Mouse (Mus musculus): Measurements from ENCODE around the gene Csf3r. TPM values are rescaled to one million over a fixed set of nuclear protein-coding genes. Genes with fewer than 3 reads are reported as not detected.

Gene Csf3r
- total RNA-seq, 1 experiment, result 0.18 TPM

- Histone ChIP-seq H3K27ac (ENCODE audit: insufficient read depth, low read depth, low read length, poor library complexity, severe bottlenecking) (no peak overlapping the region), H3K9ac (ENCODE audit: insufficient read depth, low read depth, low read length, poor library complexity, severe bottlenecking) (no peak overlapping the region), H3K4me1 (ENCODE audit: control insufficient read depth in 2 of 2, insufficient read depth in 2 of 2, low read length in 2 of 2, poor library complexity in 1 of 2) (peaks cover 0 to 14% of the 10 kb centered on the region in 2 experiments; a peak in 2 of 4 replicates), H3K9me3 (ENCODE audit: control insufficient read depth, insufficient read depth, low read depth, low read length) (no peaks in the 10 kb centered on the region), H3K36me3 (ENCODE audit: control insufficient read depth, insufficient read depth, low read length, poor library complexity, severe bottlenecking) (no peaks in the 10 kb centered on the region), H3K4me3 (ENCODE audit: insufficient read depth in 1 of 2, low read depth in 1 of 2, low read length in 2 of 2, poor library complexity in 1 of 2, severe bottlenecking in 1 of 2) (no peak overlapping the region)
- DNase-seq (ENCODE audit: low read depth, low spot score), result no peak
- TF ChIP-seq HCFC1 (IDR thresholded peaks at IDR 0.05; ENCODE audit: borderline replicate concordance, insufficient read depth, low read length), result no peak
- TF ChIP-seq ZNF384 (IDR thresholded peaks at IDR 0.05; ENCODE audit: low read depth, low read length), result no peak
- no peak for TF ChIP-seq CHD2 (IDR thresholded peaks at IDR 0.05; ENCODE audit: low read depth, low read length)
- no peak for TF ChIP-seq ZC3H11A (IDR thresholded peaks at IDR 0.05; ENCODE audit: borderline replicate concordance, low read depth, low read length)
- TF ChIP-seq MAFK (IDR thresholded peaks at IDR 0.05; ENCODE audit: insufficient read depth, low read depth, low read length), result no peak
- in situ Hi-C loops (cut with MboI; ENCODE audit: low sequenced_read_pairs in 2 of 2, unreplicated experiment in 2 of 2), result no loop called here
Observed at GRCm38 (mm10) chr4:125989061-125989460, 35.3 kb upstream of the Csf3r start.

GRCm38 (mm10) chr4:125990143-125990542, 34.2 kb upstream of the Csf3r start:
- peaks cover 0 to 10% of the 10 kb centered on the region in 2 experiments; a peak in 2 of 4 replicates for H3K4me1 ChIP-seq (ENCODE audit: control insufficient read depth in 2 of 2, insufficient read depth in 2 of 2, low read length in 2 of 2, poor library complexity in 1 of 2)
- in situ Hi-C loops (cut with MboI; ENCODE audit: low sequenced_read_pairs in 2 of 2, unreplicated experiment in 2 of 2), result no loop called here
- H3K27ac ChIP-seq (ENCODE audit: insufficient read depth, low read depth, low read length, poor library complexity, severe bottlenecking), result no peak overlapping the region
- TF ChIP-seq MAFK (IDR thresholded peaks at IDR 0.05; ENCODE audit: insufficient read depth, low read depth, low read length), result no peak
- TF ChIP-seq CHD2 (IDR thresholded peaks at IDR 0.05; ENCODE audit: low read depth, low read length), result no peak
- TF ChIP-seq ZC3H11A (IDR thresholded peaks at IDR 0.05; ENCODE audit: borderline replicate concordance, low read depth, low read length), result peak; percentile 78; the same call in 1 of the 2 replicates
- no peak for TF ChIP-seq ZNF384 (IDR thresholded peaks at IDR 0.05; ENCODE audit: low read depth, low read length)
- TF ChIP-seq HCFC1 (IDR thresholded peaks at IDR 0.05; ENCODE audit: borderline replicate concordance, insufficient read depth, low read length), result no peak
- H3K9ac ChIP-seq (ENCODE audit: insufficient read depth, low read depth, low read length, poor library complexity, severe bottlenecking), result no peak overlapping the region
- peak; percentile 80 for DNase-seq (ENCODE audit: low read depth, low spot score)
- no peaks in the 10 kb centered on the region for H3K36me3 ChIP-seq (ENCODE audit: control insufficient read depth, insufficient read depth, low read length, poor library complexity, severe bottlenecking)
- H3K4me3 ChIP-seq (ENCODE audit: insufficient read depth in 1 of 2, low read depth in 1 of 2, low read length in 2 of 2, poor library complexity in 1 of 2, severe bottlenecking in 1 of 2), result no peak overlapping the region
- H3K9me3 ChIP-seq (ENCODE audit: control insufficient read depth, insufficient read depth, low read depth, low read length), result no peaks in the 10 kb centered on the region

- H3K36me3 ChIP-seq (ENCODE audit: control insufficient read depth, insufficient read depth, low read length, poor library complexity, severe bottlenecking), result no peaks in the 10 kb centered on the region
- no peak overlapping the region for H3K4me3 ChIP-seq (ENCODE audit: insufficient read depth in 1 of 2, low read depth in 1 of 2, low read length in 2 of 2, poor library complexity in 1 of 2, severe bottlenecking in 1 of 2)
- no peaks in the 10 kb centered on the region for H3K9me3 ChIP-seq (ENCODE audit: control insufficient read depth, insufficient read depth, low read depth, low read length)
- no peak overlapping the region; the same call in 1 of the 2 replicates for H3K27ac ChIP-seq (ENCODE audit: insufficient read depth, low read depth, low read length, poor library complexity, severe bottlenecking)
- in situ Hi-C loops (cut with MboI; ENCODE audit: low sequenced_read_pairs in 2 of 2, unreplicated experiment in 2 of 2), result no loop called here
- DNase-seq (ENCODE audit: low read depth, low spot score), result peak; percentile 59
- TF ChIP-seq MAFK (IDR thresholded peaks at IDR 0.05; ENCODE audit: insufficient read depth, low read depth, low read length) (0 out of 2 replicates have a peak, but pooled peaks have one; percentile 30), ZNF384 (IDR thresholded peaks at IDR 0.05; ENCODE audit: low read depth, low read length) (no peak)
- H3K4me1 ChIP-seq (ENCODE audit: control insufficient read depth in 2 of 2, insufficient read depth in 2 of 2, low read length in 2 of 2, poor library complexity in 1 of 2), result peaks cover 0 to 10% of the 10 kb centered on the region in 2 experiments; a peak in 2 of 4 replicates
- no peak overlapping the region for H3K9ac ChIP-seq (ENCODE audit: insufficient read depth, low read depth, low read length, poor library complexity, severe bottlenecking)
Observed at GRCm38 (mm10) chr4:125992206-125992605, 32.1 kb upstream of the Csf3r start.

- Histone ChIP-seq H3K27ac (ENCODE audit: insufficient read depth, low read depth, low read length, poor library complexity, severe bottlenecking) (peak overlapping the region; percentile 48), H3K4me3 (ENCODE audit: insufficient read depth in 1 of 2, low read depth in 1 of 2, low read length in 2 of 2, poor library complexity in 1 of 2, severe bottlenecking in 1 of 2) (no peak overlapping the region), H3K9ac (ENCODE audit: insufficient read depth, low read depth, low read length, poor library complexity, severe bottlenecking) (no peak overlapping the region), H3K9me3 (ENCODE audit: control insufficient read depth, insufficient read depth, low read depth, low read length) (no peaks in the 10 kb centered on the region), H3K36me3 (ENCODE audit: control insufficient read depth, insufficient read depth, low read length, poor library complexity, severe bottlenecking) (no peaks in the 10 kb centered on the region), H3K4me1 (ENCODE audit: control insufficient read depth in 2 of 2, insufficient read depth in 2 of 2, low read length in 2 of 2, poor library complexity in 1 of 2) (peaks cover 0 to 10% of the 10 kb centered on the region in 2 experiments; a peak in 2 of 4 replicates)
- no peak for TF ChIP-seq MAFK (IDR thresholded peaks at IDR 0.05; ENCODE audit: insufficient read depth, low read depth, low read length)
- TF ChIP-seq HCFC1 (IDR thresholded peaks at IDR 0.05; ENCODE audit: borderline replicate concordance, insufficient read depth, low read length), result no peak
- TF ChIP-seq CHD2 (IDR thresholded peaks at IDR 0.05; ENCODE audit: low read depth, low read length), result no peak
- no peak for TF ChIP-seq ZC3H11A (IDR thresholded peaks at IDR 0.05; ENCODE audit: borderline replicate concordance, low read depth, low read length)
- TF ChIP-seq ZNF384 (IDR thresholded peaks at IDR 0.05; ENCODE audit: low read depth, low read length), result no peak
- in situ Hi-C loops (cut with MboI; ENCODE audit: low sequenced_read_pairs in 2 of 2, unreplicated experiment in 2 of 2), result no loop called here
- DNase-seq (ENCODE audit: low read depth, low spot score), result no peak
Observed at GRCm38 (mm10) chr4:125992906-125993305, 31.4 kb upstream of the Csf3r start.

- TF ChIP-seq ZNF384 (IDR thresholded peaks at IDR 0.05; ENCODE audit: low read depth, low read length) (no peak), HCFC1 (IDR thresholded peaks at IDR 0.05; ENCODE audit: borderline replicate concordance, insufficient read depth, low read length) (no peak), CHD2 (IDR thresholded peaks at IDR 0.05; ENCODE audit: low read depth, low read length) (no peak), ZC3H11A (IDR thresholded peaks at IDR 0.05; ENCODE audit: borderline replicate concordance, low read depth, low read length) (no peak), MAFK (IDR thresholded peaks at IDR 0.05; ENCODE audit: insufficient read depth, low read depth, low read length) (no peak)
- peak; percentile 34 for DNase-seq (ENCODE audit: low read depth, low spot score)
- H3K9me3 ChIP-seq (ENCODE audit: control insufficient read depth, insufficient read depth, low read depth, low read length), result no peaks in the 10 kb centered on the region
- H3K27ac ChIP-seq (ENCODE audit: insufficient read depth, low read depth, low read length, poor library complexity, severe bottlenecking), result no peak overlapping the region
- H3K36me3 ChIP-seq (ENCODE audit: control insufficient read depth, insufficient read depth, low read length, poor library complexity, severe bottlenecking), result no peaks in the 10 kb centered on the region
- no peak overlapping the region for H3K9ac ChIP-seq (ENCODE audit: insufficient read depth, low read depth, low read length, poor library complexity, severe bottlenecking)
- peaks cover 2 to 14% of the 10 kb centered on the region in 2 experiments; a peak in 3 of 4 replicates for H3K4me1 ChIP-seq (ENCODE audit: control insufficient read depth in 2 of 2, insufficient read depth in 2 of 2, low read length in 2 of 2, poor library complexity in 1 of 2)
- no peak overlapping the region for H3K4me3 ChIP-seq (ENCODE audit: insufficient read depth in 1 of 2, low read depth in 1 of 2, low read length in 2 of 2, poor library complexity in 1 of 2, severe bottlenecking in 1 of 2)
- in situ Hi-C loops (cut with MboI; ENCODE audit: low sequenced_read_pairs in 2 of 2, unreplicated experiment in 2 of 2), result no loop called here
Observed at GRCm38 (mm10) chr4:125996576-125996975, 27.8 kb upstream of the Csf3r start.
